Mouse (Mus musculus): ENCODE results near the gene Apba1.

Apba1 gene

DNA sequence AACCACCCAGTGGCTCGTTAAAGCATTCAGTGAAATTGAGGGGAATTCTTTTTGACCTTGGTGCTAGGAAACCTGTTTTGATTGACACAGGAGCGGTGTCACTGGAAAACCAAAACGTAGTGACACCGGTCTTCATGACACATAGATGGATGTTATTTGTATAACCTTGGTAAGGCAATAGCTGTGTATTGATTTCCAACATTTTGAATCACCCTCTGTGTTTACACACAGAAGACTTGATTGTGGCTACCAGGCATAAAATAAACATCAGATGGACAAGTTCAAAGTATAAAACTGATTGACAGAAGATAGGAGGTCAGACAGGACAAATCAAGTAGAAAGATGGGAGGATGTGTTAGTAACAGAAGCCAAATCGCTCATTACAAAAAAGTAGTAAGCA, 117.1 kb downstream of the Apba1 start:
- DNase-seq, result no peak

DNA sequence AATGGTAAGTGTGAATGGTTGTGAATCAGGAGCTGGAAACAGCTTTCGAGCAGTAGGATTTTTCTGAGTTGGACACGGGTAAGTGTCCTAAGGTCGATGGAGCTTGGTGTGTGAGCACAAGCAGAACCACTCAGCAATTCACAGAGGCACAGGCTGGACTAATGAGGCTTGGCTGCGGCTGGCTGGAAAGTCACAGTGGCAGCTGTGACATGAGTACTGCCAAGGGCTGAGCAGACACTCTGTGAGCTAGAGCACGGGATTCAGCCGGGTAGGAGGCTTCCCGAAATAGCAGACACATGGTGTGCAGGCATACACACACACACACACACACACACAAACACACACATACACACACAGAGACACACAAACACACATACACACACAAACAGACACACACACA, 121.2 kb downstream of the Apba1 start:
- peak; percentile 82 to 83 for DNase-seq

DNA sequence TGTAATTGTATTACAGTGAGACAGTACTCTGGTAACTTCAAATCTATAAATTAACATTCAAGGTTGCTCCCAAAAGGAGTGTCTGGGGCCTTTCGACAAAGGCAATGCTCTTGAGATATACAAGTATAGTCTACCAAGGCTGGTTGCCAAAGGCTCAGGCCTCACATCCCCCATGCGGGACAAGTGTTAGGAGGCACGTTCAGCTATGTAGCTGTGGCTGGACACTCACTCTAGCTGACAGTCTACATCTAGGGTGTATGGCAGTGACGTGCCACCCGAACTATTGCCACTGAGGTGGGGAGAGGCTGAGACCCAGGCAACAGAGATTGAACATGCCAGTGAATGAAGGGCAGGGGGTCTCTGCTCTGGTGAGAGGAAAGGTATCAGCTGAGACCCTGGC, 127.5 kb downstream of the Apba1 start:
- DNase-seq, result no peak

DNA sequence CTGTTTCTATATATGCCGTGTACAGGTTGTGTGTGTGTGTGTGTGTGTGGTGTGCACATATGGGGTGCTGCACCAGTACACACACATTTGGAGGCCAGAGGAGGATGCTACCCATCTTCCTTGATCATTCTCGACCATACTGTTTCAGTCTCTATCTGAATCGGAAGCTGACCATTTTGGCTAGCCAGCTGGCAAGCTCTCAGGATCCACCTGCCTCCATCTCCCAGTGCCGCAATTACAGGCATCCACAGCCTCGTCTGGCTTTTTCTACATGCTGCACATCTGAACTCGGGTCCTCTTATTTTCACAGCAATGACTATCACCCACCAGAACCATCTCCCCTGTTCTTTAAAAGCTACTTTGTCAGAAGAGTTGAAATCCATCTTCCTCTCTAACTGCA, 132.7 kb downstream of the Apba1 start:
- DNase-seq, result peak; percentile 65 to 67

DNA sequence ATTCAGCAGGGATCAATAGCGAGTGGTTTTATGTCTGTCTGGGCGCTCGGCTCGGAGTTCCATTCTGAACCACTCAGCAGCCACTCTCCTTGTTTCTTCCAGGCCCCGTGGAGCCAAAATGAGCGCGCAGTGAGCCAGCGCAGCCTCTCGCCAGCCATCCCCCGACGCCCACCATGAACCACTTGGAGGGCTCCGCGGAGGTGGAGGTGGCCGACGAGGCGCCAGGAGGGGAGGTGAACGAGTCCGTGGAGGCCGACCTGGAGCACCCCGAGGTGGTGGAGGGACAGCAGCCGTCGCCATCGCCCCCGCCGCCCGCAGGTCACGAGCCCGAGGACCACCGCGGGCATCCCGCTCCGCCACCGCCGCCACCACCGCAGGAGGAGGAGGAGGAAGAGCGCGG, 133.9 kb downstream of the Apba1 start:
- DNase-seq, result peak in 1 of 2 experiments; percentile 37

DNA sequence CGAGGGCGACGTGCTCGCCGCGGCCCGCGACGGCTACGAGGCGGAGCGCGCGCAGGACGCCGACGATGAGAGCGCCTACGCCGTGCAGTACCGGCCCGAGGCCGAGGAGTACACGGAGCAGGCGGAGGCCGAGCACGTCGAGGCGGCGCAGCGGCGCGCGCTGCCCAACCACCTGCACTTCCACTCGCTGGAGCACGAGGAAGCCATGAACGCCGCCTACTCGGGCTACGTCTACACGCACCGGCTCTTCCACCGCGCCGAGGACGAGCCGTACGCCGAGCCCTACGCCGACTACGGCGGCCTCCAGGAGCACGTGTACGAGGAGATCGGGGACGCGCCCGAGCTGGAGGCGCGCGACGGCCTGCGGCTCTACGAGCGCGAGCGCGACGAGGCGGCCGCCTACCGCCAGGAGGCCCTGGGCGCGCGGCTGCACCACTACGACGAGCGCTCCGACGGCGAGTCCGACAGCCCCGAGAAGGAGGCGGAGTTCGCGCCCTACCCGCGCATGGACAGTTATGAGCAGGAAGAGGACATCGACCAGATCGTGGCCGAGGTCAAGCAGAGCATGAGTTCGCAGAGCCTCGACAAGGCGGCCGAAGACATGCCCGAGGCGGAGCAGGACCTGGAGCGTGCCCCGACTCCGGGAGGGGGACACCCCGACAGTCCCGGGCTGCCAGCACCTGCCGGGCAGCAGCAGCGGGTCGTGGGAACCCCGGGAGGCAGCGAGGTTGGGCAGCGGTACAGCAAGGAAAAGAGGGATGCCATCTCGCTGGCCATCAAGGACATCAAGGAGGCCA, 134.6 kb downstream of the Apba1 start:
- peak; percentile 61 to 73 for DNase-seq

DNA sequence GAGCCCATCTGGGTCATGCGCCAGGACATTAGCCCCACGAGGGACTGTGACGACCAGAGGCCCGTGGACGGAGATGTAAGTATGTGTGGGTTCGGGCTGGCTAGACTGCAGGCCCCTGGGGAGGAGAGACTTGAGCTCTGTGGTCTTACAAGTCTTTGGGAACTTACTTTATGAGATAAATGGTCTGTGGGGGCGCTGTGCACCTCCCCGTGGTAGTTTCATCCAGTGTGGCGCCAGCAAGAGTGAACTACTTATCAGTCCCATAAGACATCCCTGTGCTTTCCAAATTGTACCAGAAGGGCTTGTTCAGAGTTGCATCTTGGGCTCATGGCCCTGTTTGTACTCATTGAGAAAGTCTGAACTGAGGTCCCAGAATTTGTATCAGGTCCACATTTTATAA, 135.3 kb downstream of the Apba1 start:
- DNase-seq, result no peak

DNA sequence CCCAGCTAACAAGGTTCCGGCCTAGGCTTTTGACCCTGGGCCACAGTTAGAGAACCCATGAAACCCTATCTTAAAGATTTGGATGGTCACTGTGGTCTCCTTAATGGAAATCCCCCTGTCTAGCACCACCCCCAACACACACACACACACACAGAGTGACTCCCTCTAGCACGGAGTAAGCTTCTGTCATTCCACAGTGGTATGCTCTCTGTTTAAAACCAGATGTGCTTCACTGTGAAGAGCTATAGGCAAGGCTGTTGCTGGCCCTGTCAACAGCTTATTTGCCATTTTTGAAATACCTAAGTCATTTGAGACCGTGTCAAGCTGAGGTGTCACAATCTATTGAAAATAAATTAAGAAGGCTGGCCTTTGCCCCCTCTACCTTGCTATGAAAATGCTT, 136.1 kb downstream of the Apba1 start:
- no peak for DNase-seq

DNA sequence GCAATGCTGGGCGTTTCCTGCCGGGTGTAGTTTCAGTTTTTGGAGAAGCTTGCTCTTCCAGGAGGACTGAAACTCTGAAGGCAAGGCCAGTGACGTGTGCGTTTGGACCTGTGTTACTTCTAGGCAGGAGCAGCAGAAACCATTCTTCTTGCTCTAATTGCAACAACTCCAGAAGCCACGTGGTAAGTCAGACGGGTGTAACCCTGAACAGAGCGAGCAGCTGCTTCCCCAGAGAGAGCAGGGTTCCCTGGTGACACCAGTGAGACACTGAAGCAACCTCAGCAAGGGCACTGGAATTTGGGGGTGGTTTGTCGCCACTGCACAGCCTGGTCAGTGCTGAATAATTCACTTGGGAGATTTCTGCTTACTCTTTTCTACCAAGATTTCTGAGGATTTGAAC, 138.2 kb downstream of the Apba1 start:
- no peak for DNase-seq

DNA sequence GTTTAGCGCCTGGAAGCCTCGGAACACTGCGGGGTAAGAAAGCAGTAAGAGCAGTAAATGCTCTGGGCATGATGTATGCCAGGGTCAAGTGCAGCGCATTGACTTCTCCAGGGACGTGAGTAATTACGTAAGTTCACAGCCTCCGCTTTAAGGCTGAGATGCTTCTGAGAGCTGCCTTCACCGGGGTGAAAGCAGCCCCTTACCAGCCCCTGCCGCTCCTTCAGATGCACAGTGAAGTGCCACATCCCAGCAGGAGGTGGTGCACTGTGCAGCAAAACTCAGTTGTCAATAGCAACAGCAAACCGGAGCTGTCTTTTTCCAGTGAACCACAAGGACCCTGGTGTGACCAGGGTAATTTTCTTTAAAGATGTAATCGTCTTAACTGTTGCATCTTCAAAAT, 139.8 kb downstream of the Apba1 start:
- DNase-seq, result no peak

DNA sequence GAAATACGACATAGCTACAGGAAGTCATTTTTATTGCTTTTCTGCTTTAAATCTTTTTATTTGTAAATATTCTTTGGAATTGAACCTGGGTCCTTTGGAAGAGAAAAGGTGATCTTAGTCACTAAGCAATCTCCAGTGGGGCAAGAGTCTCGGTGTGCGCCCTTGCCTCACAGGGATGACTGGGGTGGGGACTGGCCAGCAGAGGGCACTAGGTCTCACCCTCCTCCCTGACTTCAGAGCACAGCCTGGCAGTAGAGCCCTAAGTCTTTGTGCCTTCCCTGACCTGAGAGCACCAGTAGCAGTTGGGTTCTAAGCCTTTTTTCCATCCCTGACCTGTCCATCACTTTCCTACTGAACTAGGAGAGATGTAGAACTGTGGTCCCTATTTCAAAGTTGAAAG, 142.5 kb downstream of the Apba1 start:
- peak; percentile 61 to 70 for DNase-seq

DNA sequence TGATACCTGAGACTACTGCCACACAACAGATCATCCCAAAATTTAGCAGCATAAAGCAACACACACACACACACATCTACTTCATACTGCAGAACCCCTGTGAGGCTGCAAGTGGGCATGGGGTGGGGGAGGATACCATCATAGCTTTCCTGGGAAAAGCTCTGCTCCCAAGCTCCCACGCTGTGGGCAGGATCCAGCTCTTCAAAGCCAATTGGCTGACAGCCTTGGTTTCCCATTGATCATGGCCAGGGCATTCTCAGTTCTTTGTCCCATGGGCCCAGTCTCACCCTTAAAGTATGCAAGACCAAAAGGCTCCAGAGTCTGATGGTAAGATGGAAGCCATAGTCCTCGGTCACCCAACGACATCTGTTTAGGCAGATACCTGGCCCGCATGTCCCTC, 143.1 kb downstream of the Apba1 start:
- DNase-seq, result no peak

DNA sequence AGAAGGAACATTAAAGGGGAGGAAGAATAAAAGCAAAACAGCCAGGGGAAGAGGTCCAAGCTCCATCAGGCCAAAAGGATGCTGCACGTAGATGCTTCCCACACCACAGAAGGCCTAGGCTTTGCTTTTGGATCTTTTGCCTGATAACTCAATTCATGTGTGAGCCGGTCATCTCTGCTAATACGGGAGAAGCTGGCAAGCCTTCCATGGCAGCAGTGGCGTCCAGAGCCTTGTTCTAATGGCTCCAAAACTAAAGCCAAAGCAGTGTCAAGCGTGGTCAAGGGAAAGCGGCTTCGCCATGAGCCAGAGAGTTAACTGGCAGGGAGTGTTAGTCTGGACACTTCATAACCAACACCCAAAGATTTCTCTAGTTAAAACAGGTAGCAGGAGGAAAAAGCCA, 144.4 kb downstream of the Apba1 start:
- DNase-seq, result peak; percentile 71

DNA sequence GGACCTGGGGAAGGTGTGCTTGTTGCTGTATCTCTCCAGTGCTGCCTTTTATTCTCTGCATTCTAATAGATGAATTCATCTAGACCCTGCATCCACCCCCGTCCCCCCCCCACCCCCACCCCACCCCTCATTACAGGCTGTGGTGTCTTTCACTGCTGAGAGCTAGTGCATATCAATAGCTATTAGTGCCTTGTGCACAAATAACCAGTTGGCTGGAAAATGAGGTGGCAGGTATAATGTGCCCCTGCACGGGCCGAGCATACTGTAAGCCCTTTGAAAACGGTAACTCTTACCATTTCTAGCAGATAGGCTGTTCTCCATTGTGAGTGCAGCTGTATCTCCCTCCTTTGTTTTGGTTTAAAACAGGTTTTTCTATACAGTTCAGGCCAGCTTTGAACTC, 146.2 kb downstream of the Apba1 start:
- no peak for DNase-seq

DNA sequence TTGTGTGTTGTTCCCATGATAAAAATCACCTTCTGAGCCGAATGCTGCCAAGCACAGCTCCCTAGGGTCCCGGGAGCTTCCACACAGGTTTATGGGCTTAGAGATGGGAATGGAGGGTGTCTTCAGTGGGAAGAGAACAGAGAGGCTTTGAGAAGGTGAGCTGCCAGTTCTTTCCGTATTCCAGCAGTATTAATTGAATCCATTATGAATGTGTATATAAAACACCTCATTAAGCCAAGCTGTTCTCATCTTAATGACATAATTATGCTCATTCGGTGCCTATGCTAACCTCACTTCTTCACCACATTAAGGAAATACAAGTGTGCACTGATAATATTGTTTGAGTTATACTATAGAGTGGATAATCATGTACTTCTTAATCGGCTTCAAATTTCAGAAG, 147.1 kb downstream of the Apba1 start:
- DNase-seq, result no peak

DNA sequence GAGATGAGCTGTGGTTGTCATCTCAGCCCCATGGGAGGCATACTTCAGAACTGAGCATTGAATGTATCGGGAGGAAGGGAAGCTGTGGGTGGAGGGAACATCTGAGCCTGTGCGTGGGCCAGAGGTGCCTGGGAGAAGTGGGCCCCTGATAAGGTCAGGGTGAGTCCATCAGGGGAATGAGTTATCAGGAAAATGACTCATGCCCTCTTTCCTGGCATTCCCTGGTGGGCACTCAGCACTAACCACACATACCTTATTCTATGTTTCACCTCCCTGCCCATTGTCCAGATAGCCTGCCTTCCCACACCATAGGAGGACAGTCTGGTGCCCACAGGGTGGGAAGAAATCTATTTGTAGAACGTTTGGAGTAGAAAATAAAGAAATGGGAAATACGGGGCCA, 151.7 kb downstream of the Apba1 start:
- no peak for DNase-seq

DNA sequence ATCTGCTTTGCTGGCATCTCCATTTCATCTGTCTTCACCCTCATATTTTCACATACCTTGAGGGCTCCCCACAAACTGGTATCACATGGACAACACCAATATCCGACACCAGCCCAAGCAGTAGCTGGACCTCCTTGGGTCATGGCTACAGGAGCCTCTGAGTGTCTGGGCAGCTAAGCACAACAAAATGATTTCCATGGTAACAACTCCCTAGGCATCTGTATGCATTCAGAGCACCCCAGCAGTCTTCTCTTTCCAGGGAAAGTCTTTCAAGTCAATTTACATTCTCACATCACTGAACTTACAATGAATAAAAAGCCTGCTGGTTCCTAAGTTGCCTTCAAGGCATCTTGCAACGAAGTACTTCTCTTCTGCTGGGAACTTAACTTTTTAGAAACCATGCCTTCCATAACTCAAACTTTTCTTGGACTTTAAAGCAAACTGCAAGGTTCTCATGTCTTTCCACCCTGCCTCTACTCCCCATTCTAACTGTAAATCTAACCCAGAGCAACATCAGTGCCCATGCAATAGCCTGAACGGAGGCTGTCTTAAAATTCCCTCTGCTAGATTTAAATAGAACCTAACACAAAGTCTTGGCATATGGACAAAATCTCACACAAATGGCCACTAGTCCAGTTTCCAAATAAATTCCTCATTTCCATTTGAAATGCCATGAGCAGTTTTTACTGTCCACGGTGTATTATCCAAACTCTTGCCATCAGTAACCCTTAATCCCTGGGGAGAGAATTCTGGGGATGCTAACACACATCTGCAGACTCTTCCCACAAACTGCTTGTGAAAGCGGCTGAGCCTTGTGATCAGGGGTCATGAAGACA, 160.9 kb downstream of the Apba1 start:
- DNase-seq, result no peak

DNA sequence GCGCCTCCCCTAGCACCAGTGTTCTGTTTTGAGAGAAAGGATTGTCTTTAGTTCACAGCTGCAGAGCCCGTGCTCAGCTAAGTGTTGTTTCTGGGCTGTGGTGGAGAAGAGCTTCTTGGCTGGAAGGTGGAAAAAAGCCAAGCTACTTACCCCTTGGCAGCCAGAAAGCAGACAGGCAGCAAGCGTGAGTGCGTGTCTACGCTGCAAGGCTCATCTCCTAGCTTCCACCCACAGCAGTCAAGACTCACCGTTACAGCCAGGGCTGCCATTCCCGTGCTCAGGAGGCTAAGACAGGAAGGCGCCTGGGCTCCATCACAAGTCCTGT, 161.5 kb downstream of the Apba1 start:
- DNase-seq, result no peak

DNA sequence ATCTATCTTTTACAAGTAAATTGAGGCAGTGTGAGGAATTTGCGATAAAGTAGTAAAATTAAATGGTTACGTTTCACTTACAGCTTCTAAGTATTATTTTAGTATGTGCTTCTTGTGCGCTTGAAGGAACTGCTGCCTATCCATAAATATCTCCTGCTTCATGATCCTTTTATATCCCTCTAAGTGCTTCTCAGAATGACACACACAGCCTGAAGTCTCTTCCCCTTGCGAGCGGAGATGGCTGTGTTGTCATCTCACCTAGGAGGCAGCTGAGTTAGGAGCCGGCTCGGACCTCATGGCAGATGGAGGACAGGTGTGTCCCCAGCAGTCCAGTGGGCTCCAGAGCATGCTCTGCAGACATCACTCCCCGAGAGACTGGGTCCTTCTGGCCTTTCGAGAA, 163.9 kb downstream of the Apba1 start:
- DNase-seq, result no peak

DNA sequence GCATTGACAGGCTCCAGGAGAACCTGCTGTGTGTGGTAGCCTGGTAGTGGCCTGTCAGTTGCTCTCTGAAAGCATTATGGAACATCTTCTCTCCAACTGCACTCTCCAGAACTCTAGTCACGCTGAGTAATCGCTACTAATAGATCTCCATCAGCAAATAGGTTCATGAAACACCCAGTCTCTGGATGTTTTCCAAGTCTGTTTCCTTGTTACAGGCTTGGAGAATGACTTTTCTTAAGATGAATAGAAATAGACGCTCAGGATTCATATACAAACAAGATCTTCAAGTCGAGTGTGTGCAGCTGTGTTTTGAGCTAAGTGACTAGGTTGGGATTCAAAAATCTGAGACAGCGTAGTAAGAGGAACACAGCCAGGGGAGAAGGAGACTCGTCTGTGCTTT, 165.4 kb downstream of the Apba1 start:
- DNase-seq, result no peak

DNA sequence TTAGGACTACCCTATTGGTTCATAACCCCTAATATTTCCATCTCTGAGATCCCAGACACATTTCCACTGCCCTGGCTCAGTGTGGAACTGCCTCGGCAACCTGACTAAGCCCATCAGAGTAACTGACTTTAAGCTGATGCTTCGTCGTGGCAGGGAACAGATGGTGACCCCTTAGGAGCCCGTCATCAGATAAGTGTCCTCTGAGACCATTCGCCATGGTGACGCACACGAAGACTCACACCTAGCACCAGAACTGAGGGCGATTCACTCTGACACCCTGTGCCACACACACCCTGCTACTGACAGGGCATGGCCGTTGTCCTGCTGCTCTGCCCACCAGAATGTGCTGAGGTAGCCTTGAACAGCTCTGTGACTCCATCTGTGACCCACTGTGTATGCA, 166.1 kb downstream of the Apba1 start:
- DNase-seq, result peak in 1 of 2 experiments; percentile 43

DNA sequence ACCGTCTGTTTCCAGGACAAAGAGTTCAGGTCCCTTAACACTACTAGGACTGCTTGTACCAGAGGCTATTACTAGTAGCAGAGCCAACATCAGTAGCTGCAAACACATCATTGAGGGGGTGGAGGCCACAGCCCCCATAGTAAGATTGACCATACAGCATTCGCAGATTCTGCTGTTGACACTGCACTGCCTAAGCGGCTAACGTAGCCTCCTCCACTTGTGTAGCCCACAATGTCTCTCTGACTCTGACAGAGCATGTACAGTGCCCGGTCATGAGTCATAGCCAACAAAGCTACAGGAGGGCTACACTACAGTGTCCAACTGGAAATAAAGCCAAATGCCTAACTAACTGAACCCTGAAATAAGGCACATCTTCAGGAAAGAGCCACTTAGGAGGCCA, 166.9 kb downstream of the Apba1 start:
- peak; percentile 38 to 66 for DNase-seq

DNA sequence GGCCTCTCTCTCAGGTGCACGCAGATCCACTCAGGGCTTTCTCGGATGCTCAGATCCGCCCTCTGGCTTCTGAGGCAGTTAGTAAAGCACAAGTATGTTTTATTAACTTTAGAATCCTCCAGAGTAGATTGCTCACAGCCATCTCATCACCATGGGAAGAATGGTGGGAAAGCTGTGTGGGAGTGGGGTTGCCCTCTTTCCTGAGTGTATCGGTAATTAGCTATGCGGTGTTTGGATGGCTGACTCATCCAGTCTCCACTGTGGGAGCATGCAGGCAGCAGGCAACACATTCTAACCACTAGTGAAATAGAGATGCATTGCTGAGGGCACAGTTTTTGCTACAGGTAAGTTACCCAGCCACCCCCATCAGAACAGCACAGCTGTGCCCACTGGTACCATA, 172.1 kb downstream of the Apba1 start:
- DNase-seq, result no peak

DNA sequence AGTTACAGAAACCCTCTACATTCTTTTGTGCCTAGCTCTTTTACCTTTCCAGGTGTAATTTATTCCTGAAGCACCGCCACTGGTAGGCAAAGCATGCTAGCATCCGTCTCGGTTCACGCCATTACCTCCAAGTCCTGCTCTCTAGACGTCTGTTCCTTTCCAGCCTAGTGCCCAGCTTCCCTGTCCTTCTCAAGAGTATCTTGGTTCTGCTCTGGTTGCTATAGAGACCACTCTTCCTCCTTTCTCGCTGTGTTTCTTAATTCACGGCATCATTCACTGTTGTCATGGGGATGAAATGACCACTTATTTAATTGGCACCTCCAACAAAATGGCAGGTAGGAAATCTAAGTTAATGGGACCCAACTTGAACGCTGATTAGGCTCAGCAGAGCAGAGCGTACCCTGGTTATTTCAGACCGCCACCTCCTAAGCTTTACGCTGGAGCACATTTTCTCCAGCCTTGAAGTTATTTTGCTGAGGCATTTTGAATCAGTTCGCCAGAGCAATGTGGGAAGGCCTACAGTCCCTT, 182.8 kb downstream of the Apba1 start:
- DNase-seq, result no peak

Data from cerebellum, postnatal 14 days (tissue).